Mouse (Mus musculus) limb, embryonic 11.5 days (tissue): ENCODE measurements at regions not wholly inside any gene's neighbourhood (a gene's known extent, or its start where the extent isn't known, plus 50 kb on each side); places are given as distances from the start of the nearest gene placed in this dataset.

Experiments used
- ATAC-seq: fragments of 200-750 bp; cut with Nextera tagmentation; 2 replicates; pipeline ENCODE4 v1.8.0; 2017; ENCODE audit warnings: low read depth; ENCODE audit not compliant: insufficient number of reproducible peaks, low FRiP score, low TSS enrichment
- DNase-seq: peaks from one replicate; pipeline ENCODE4 v3.0.0-alpha.2; 2015; ENCODE audit warnings: low spot score
- H3K27ac ChIP-seq: fragments of 300-500 bp; sonication (generic); replicated peaks from 2 replicates; pipeline ENCODE4 v1.5.1; 2014; ENCODE audit warnings: low read depth, mild to moderate bottlenecking, low read length
- H3K27me3 ChIP-seq: fragments of 300-500 bp; sonication (generic); 2 replicates; pipeline ENCODE4 v1.6.1; 2014; ENCODE audit warnings: mild to moderate bottlenecking, low read length, mixed read lengths; ENCODE audit not compliant: control insufficient read depth, insufficient read depth
- H3K36me3 ChIP-seq: fragments of 300-500 bp; sonication (generic); 2 replicates; pipeline ENCODE4 v1.6.1; 2014; ENCODE audit warnings: mild to moderate bottlenecking, low read length, moderate library complexity, mixed read lengths; ENCODE audit not compliant: control insufficient read depth, insufficient read depth
- H3K4me1 ChIP-seq: fragments of 300-500 bp; sonication (generic); 2 replicates; pipeline ENCODE4 v1.6.1; 2014; ENCODE audit warnings: low read length, mixed read lengths; ENCODE audit not compliant: control insufficient read depth, insufficient read depth
- H3K4me2 ChIP-seq: fragments of 300-500 bp; sonication (generic); 2 replicates; pipeline ENCODE4 v1.6.1; 2014; ENCODE audit warnings: low read depth, mild to moderate bottlenecking, moderate library complexity; ENCODE audit not compliant: severe bottlenecking
- H3K4me3 ChIP-seq: fragments of 300-500 bp; sonication (generic); 2 replicates; pipeline ENCODE4 v1.5.1; 2014; ENCODE audit warnings: low read depth, low read length
- H3K9ac ChIP-seq: fragments of 300-500 bp; sonication (generic); 2 replicates; pipeline ENCODE4 v1.6.1; 2014; ENCODE audit warnings: mild to moderate bottlenecking, low read length
- H3K9me3 ChIP-seq: fragments of 300-500 bp; sonication (generic); 2 replicates; pipeline ENCODE4 v1.6.1; 2016; ENCODE audit warnings: low read length; ENCODE audit not compliant: control insufficient read depth
- whole genome bisulfite sequencing: fragments of 180-500 bp; shearing (Covaris S2); extraction: QIAGEN DNeasy Blood & Tissue Kit; methylation state at CpG from one replicate; pipeline ENCODE4 v1.1.7; 2014; 5-methylcytosine and 5-hydroxymethylcytosine counted together

- no peak overlapping the region for H3K4me2 ChIP-seq
- WGBS: 13% methylated on average over 7 of the region's 7 CpGs
- H3K9me3 ChIP-seq: no peaks in the 10 kb centered on the region
- no peaks in the 10 kb centered on the region for H3K4me1 ChIP-seq
- DNase-seq (peak; percentile 75), ATAC-seq (no peak)
- H3K27ac ChIP-seq: no peak overlapping the region
- no peak overlapping the region for H3K9ac ChIP-seq
- no peaks in the 10 kb centered on the region for H3K27me3 ChIP-seq
- H3K4me3 ChIP-seq: no peak overlapping the region
- H3K36me3 ChIP-seq: no peaks in the 10 kb centered on the region
These were observed 1008.3 kb downstream of the Tecrl start for GRCm38 (mm10) chr5:82346672-82347071.

GRCm38 (mm10) chr5:82324354-82324753 is 1030.6 kb downstream of the Tecrl start:
- H3K4me3 ChIP-seq: no peak overlapping the region
- DNase-seq (no peak), ATAC-seq (no peak)
- H3K4me1 ChIP-seq: no peaks in the 10 kb centered on the region
- no peak overlapping the region for H3K4me2 ChIP-seq
- no peaks in the 10 kb centered on the region for H3K36me3 ChIP-seq
- H3K27ac ChIP-seq: no peak overlapping the region
- no peak overlapping the region for H3K9ac ChIP-seq
- H3K27me3 ChIP-seq: no peaks in the 10 kb centered on the region
- H3K9me3 ChIP-seq: no peaks in the 10 kb centered on the region
- WGBS: 91% methylated on average over 4 of the region's 4 CpGs

DNA sequence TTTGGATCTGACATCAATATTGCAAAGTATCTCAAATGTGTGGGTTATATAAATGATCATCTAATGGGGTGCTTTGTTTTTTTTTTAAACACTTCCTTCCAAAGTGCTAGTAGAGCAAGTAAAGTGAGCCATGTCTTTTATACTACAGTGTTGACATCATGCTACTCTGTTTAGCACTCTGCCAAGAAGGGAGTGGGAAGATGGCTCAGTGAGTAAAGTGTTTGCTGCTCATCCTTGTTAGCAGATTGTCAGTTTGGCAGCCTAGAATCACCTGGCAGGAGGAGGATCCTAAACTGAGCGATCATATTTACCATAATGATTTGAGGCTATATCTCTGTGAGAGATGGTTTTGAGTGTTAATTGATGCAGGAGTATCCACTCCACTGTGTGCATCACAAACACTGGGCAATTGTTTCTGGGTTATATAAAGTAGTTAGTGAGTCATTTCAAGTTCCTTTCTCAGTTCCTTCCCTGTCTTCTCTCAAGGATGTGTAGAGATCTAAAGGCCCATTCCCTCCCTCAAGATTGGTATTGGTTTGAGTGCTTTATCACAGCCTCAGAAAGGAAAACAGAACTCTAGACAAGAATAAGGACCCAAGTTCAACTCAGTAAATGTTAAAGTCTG is 1035.2 kb downstream of the Tecrl start:
- Histone ChIP-seq H3K4me1 (no peaks in the 10 kb centered on the region), H3K9ac (no peak overlapping the region), H3K27me3 (no peaks in the 10 kb centered on the region), H3K4me3 (no peak overlapping the region), H3K4me2 (no peak overlapping the region), H3K9me3 (no peaks in the 10 kb centered on the region), H3K36me3 (no peaks in the 10 kb centered on the region), H3K27ac (no peak overlapping the region)
- ATAC-seq (no peak), DNase-seq (no peak)
- WGBS: 81% methylated on average over 1 of the region's 1 CpGs

DNA sequence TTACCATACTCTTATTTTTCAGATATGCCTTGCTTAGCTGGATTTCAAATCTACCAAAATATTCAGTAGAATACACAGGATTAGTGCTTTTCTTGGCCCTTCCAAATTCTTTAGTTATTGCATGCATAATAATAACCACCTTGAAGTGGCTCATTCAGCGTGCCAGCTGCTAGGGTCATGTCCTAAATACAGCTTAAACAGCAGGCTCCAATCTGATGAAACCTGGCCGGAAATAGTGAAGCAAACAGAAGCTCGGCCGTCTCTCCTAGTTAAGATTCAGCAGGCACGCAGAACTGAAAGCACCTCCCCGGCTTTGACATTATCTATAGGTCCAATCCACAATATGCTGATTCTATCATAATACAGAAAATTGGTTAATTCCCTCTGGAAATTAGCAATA is 1042.9 kb downstream of the Tecrl start:
- Histone ChIP-seq H3K36me3 (no peaks in the 10 kb centered on the region), H3K9me3 (no peaks in the 10 kb centered on the region), H3K27me3 (no peaks in the 10 kb centered on the region), H3K4me2 (no peak overlapping the region), H3K4me1 (no peaks in the 10 kb centered on the region), H3K9ac (no peak overlapping the region), H3K4me3 (no peak overlapping the region), H3K27ac (no peak overlapping the region)
- ATAC-seq (no peak), DNase-seq (no peak)
- 60% methylated on average over 6 of the region's 6 CpGs for WGBS

DNA sequence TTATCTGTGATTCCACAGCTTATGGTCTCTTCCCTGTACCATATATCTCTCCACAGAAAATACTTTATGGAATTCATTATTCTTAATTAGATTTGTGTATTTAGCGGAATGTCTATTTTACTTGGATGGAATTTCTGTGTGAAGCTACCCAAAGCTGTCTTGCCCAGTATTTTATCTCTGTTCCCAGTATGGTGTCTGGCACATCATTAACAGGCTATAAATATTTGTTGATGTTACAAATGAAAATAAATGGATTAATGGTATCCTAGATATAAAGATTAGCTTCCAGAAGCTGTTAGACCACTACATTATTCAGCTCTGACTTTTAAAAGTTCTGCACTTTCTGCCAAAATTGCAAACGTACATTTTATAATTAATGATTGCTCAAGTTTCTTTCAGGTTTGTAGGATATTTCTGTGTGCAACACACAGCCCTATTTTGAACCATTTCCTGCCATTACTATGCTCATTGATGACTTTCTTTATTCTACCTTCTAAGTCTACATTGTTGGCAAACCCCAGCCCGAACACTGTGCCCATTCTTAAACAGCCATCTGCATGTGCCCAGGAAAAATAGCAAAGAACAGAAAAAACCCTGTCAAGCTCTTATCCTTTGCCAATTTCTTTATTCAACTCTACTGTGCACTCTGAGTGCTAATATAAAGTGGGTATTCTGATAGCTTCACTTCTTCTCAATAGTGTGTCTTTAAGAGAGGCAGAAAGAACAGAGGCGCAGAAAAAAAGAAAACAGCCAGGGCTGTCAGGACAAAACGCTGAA is 1066.7 kb downstream of the Tecrl start:
- no peak for DNase-seq
- H3K27me3 ChIP-seq: no peaks in the 10 kb centered on the region
- no peaks in the 10 kb centered on the region for H3K4me1 ChIP-seq
- no peak for ATAC-seq
- no peaks in the 10 kb centered on the region for H3K36me3 ChIP-seq
- H3K9me3 ChIP-seq: no peaks in the 10 kb centered on the region
- H3K9ac ChIP-seq: no peak overlapping the region
- 80% methylated on average over 5 of the region's 5 CpGs for WGBS
- H3K4me2 ChIP-seq: no peak overlapping the region
- no peak overlapping the region for H3K27ac ChIP-seq
- H3K4me3 ChIP-seq: no peak overlapping the region

DNA sequence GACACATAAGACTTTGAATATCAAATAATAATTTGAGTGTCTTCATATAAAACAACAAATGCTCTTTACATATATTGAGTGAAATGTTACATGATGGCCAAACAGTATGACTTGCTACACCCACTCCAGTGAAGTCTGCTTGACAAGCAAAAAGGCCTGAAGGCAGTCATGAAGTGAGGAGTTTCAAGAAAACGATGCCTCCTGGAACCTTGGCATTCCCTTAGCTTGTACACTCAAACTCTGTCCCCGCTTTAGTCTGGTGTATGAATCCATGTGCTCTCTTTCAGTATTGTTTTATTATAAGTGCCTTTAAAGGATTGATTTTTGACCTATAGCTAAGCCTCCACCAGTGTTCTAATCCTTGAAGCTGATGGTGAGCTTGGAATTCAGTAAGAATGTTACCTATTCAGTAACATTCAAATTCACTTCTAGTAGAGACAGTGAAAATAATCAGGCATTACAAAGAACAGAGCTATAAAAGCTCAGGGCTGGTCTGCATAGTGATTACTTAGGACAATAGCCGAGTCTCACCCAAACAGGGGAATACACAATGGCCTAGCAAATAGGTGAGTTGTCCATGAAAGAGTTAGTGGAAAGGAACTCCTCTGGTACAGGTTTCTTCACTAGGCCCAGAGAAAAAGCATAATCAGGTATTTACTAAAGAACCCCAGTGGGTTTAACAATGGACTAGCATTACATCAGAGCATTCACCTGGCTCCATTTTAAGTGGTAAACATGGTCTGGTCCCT is 1101.5 kb downstream of the Tecrl start:
- no peaks in the 10 kb centered on the region for H3K4me1 ChIP-seq
- no peak overlapping the region for H3K9ac ChIP-seq
- ATAC-seq: no peak
- no peaks in the 10 kb centered on the region for H3K9me3 ChIP-seq
- no peak for DNase-seq
- H3K4me3 ChIP-seq: no peak overlapping the region
- H3K4me2 ChIP-seq: no peak overlapping the region
- 87% methylated on average over 3 of the region's 3 CpGs for WGBS
- H3K27me3 ChIP-seq: no peaks in the 10 kb centered on the region
- no peak overlapping the region for H3K27ac ChIP-seq
- H3K36me3 ChIP-seq: no peaks in the 10 kb centered on the region

DNA sequence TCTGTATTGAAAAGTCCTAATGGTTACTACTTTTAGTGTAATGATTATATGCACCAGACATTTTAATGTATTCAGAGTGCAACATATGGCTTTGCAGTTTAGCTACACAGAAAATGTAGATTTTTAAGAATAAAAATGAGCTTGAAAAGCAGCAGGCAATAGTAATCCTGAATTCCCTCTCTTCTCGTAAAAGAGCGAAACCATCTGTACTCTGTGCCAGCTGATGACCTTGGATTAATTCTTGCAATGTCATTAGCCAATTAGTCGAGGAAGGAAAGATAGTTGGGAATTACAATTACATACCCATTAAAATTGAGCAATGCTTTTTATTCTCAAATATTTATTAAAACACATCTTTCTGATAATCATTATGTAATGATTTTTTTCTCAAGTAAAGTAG is 1128.7 kb downstream of the Tecrl start:
- ATAC-seq: no peak
- 82% methylated on average over 3 of the region's 3 CpGs for WGBS
- Histone ChIP-seq H3K27ac (no peak overlapping the region), H3K4me2 (no peak overlapping the region), H3K9ac (no peak overlapping the region), H3K27me3 (no peaks in the 10 kb centered on the region), H3K9me3 (no peaks in the 10 kb centered on the region), H3K4me1 (no peaks in the 10 kb centered on the region), H3K4me3 (no peak overlapping the region), H3K36me3 (no peaks in the 10 kb centered on the region)
- DNase-seq: no peak

GRCm38 (mm10) chr5:82223622-82224021 is 1131.4 kb downstream of the Tecrl start:
- Histone ChIP-seq H3K36me3 (no peaks in the 10 kb centered on the region), H3K27me3 (no peaks in the 10 kb centered on the region), H3K4me2 (no peak overlapping the region), H3K27ac (no peak overlapping the region), H3K4me3 (no peak overlapping the region), H3K4me1 (no peaks in the 10 kb centered on the region), H3K9ac (no peak overlapping the region), H3K9me3 (no peaks in the 10 kb centered on the region)
- ATAC-seq: no peak
- no peak for DNase-seq
- WGBS: 78% methylated on average over 2 of the region's 2 CpGs
